Mouse (Mus musculus): ENCODE data around the gene Akap14.
A peak's percentile ranks its signal among the peaks of the same experiment; 100 is the strongest.
"Not testable (repeated sequence)": the region's sequence is repeated elsewhere in the genome, so short reads cannot be mapped to it uniquely, and the experiment has no call there.

Akap14 gene

DNA sequence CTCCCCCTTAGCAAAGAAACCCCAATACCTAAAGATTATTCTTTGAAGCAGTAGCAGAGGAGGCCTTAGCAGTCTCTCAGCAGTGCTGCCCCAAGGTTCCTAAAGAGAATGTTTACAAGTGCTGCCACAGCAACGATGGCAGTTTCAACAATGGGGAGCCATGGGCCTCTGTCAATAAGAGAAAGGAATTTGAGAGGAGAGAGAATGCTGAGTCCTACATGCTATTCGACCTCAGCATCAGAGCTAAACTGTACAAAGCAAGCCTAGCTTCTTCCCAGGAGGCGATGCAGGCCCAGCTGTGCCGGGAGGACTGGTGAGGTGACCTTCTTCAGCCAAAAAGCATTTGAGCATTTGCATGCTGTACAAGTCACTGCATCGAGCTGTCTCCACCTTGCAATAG, at the start of gene Akap14:
TSS of gene Akap14 (minus strand) at position 101 of the 400 bp plus-strand sequence.
- DNase-seq = no peak

DNA sequence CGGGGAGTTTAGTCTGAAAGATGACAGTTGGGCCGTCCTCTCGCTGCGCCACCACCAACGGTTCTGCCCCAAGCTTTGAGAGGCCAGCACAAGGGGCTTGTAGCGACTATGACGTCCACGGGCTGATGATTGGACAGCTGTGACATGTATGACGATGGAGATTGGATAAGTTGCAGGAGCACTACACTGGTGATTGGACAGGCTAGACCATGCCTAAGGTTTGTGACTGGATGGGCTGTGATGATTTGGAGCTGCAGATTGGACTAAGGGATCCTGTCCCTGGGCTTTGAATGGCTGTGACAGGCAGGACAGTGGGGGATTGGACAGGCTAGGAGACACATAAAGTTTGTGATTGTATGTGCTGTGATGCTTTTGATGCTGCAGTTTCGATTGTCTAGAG, 42.3 kb upstream of the Akap14 start, which contains the start of gene Gm9:
TSS of gene Gm9 (minus strand) at position 101 of the 400 bp plus-strand sequence.
- no peak for DNase-seq

DNA sequence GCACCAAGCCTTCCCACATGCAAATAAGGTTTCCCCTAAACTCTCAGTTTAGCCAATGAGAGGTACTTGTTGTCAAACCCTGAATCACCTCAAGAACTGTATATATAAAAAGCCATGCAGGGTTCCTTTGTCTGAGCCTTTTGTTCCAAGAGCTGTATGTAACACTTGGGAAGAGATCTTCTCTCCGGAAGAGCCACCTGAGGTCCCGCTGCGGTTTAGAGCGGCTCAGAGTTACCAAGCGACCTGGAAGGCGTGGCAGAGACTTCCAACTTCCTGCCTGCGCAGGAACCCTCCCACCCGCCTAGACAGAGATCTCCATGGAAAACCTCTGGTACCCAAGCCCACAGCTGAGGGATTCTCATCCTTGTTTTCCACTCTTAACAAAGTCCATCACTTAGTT, 30.0 kb upstream of the Akap14 start:
- no peak for DNase-seq

DNA sequence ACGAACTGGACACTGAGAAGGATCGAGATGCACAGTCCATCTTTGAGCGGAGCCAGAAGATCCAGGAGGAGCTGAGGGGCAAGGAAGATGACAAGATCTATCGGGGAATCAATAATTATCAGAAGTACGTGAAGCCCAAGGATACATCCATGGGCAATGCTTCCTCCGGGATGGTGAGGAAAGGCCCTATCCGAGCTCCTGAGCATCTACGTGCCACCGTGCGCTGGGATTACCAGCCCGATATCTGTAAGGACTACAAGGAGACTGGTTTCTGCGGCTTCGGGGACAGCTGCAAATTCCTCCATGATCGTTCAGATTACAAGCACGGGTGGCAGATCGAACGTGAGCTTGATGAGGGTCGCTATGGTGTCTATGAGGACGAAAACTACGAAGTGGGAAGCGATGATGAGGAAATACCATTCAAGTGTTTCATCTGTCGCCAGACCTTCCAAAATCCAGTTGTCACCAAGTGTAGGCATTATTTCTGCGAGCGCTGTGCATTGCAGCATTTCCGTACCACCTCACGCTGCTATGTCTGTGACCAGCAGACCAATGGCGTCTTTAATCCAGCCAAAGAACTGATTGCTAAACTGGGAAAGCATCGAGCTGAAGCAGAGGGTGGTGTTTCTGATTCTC, 23.2 kb upstream of the Akap14 start:
- DNase-seq = peak in 1 of 2 experiments; percentile 5

DNA sequence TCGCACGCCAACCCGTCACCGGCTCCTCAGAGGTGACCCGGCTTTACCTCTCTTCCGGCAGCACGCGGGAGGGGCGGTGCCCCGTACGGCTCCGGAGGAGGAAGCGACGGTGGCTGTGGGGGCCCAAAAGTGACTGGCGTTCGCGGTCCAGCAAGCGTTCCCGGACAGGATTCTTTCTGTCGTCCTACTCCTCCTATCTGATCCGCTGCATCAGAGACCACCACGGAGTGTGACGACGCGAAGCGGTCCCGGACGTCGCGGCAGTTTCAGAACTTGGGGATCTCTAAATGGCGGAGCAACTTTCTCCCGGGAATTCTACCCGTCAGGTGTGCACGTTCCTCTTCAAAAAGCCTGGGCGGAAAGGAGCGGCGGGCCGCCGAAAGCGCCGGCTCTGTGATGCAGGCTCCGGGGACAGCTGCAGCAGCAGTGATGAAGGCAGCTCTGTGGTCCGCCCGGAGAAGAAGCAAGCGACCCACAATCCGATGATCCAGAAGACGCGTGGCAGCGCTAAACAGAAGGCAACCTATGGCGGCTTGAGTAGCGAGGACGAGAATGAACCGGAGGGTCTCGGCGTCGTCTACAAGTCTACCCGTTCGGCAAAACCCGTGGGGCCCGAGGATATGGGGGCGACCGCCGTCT, 22.6 kb upstream of the Akap14 start, which contains the start of the genes Ndufa1 and Rnf113a1:
TSS of gene Ndufa1 (minus strand) at position 59 of the 639 bp plus-strand sequence.
TSS of gene Rnf113a1 (plus strand) at position 141 of the 639 bp plus-strand sequence.
- peak; percentile 83 to 85 for DNase-seq

DNA sequence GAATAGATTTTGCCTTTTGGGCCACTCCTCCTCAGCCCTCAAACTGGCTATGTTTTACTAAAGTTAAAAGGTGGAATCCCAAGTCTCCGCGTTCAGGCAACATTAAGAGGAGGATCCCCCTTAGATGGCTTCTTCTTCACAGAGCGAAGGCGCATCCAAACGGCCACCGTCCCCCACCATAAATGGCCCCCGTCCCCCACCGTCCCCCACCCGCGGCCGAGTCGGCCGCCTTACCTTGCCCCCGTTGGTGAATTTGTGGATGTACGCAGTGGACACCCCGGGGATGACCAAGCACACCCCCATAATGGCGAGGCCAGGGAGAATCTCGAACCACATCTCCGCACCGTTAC, 22.1 kb upstream of the Akap14 start:
- no peak for DNase-seq

DNA sequence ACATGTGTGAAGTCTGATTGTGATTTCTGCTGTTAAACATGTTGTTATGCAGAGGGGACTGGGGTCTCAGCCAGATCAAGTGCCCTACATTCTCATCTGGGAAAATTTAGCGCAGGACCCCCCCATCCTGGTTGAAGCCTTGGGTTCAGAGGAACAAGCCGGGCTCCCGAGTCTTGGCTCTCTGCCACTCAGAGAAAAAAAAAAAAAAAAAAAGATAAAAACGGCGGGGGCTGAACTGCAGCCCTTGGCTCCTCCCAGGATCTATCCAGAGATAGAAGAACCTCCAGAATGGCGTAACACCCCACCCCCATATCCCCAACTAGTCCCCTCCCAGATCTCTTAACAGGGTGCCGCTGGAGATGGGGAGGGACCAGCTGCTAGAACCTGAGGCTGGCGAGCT, 15.8 kb upstream of the Akap14 start:
- DNase-seq = not testable (repeated sequence)

DNA sequence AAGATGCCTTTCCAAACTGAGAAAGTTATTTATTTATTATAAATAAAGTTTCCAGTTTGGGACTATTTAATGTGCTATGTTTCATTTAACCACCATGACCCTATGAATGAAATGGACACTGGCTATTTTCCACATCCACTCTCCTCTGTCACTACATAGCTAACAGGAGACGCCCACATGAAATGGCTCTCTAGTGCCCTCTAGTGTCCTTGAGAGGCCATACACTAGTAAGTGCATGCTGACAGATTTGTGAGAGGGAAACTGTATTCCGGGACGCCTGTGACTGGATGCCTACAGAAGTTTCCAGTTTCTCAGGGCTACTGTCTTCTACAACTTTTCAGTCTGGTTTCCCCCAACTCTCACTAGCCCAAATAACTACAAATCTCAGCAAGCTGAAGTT, 1.6 kb downstream of the Akap14 start:
- peak; percentile 4 to 17 for DNase-seq

DNA sequence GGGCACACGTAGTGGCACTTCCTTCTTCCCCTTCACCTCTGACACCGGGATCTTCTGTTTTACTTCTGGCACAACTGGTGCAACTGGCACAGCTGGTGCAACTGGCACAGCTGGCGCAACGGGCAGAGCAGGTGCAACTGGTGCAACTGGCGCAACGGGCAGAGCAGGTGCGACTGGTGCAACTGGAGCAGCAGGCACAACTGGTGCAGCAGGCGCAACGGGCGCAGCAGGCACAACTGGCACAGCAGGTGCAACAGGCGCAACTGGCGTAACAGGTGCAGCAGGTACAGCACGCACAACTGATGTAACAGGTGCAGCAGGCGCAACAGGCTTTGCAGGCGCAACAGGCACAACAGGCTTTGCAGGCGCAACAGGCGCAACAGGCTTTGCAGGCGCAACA, 5.5 kb downstream of the Akap14 start:
- DNase-seq = no peak

DNA sequence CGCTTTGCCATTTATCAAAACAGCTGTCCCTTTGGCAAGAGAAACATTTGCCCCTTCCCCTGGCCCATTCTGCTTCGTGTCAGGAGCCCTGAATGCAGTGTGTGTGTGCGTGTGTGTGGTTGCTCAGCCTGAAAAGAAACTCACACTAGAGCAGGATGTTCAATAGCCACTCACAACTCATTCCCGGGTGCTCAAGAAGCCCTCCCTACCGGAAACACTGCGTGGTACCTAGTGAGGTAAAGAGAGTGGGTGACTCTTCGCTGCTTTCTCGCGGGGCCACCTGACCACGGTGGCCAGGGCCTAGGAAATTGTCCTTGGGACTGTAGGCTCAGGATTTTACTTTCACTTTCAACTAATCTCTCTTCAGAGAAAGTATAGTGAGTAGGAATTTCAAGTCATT, 7.5 kb downstream of the Akap14 start:
- DNase-seq = no peak

DNA sequence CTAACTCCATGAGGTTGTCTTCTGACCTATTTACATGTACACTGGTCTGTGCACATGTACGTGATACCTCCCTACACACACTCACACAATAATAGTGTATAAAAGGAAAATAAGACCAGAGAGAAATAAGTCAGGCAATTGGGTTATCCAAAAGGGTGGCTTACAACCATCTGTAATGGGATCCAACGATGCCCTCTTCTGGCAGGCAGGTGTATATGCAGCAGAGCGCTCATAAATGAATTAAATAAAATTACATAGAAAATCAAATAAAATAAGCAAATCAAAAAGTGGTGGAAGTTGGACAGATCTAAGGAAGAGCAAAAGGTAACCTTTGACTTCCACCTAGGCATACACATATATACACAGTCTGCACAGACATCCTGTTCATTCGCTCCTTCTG, 10.8 kb downstream of the Akap14 start:
- DNase-seq = peak in 1 of 2 experiments; percentile 2

DNA sequence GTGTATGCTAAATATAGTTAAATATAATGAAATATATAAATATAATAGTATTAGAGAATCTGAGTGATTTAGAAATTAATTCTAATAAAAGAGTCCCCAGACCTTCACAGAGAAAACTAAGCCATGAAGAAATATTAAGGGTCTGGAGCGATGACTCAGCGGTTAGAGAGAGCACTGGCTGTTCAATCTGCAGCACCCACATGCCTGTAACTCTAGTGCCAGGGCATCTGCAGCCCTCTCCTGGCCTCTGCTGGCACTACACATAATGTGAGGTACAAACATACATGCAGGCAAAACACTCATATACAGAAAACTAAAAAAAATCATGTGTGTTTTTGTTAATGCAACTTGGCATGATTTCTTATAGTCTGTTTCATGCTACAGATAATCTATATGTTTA, 23.7 kb downstream of the Akap14 start:
- DNase-seq = peak; percentile 24 to 25

DNA sequence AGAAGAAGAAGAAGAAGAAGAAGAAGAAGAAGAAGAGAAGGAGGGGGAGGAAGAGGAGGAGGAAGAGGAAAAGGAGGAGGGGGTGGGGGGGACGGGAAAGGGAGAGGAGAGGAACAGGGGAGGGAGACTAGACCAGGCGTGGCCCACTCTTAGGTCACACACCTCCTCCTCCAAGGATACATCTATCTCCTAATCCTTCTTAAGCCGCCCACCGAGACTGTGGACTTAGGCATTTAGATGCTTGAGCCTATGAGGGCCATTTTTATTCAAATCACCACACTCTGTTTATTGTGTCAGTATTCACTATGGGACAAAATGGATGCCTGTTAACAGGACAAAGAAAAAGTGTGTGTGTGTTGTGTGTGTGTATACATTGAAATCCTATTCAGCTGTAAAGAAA, 24.1 kb downstream of the Akap14 start:
- DNase-seq = not testable (repeated sequence)

DNA sequence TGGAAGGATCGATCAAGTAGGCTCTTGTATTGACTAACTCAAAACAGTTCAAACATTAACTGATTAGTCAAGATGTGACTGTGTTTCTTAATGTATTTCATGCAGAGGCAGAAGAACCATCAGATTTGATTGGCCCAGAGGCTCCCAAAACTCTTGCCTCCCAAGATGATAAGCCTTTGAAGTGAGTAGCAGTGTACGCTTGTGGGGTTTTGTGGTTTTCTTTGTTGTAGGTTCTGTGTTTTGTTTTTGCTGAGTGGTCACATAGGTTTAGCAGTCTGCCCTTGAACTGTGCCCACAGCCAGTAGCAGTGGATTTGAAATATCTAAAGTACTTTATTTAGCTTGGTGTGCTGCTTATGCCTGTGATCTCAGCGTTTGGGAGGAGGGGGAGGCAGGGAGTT, 26.9 kb downstream of the Akap14 start:
- no peak for DNase-seq

DNA sequence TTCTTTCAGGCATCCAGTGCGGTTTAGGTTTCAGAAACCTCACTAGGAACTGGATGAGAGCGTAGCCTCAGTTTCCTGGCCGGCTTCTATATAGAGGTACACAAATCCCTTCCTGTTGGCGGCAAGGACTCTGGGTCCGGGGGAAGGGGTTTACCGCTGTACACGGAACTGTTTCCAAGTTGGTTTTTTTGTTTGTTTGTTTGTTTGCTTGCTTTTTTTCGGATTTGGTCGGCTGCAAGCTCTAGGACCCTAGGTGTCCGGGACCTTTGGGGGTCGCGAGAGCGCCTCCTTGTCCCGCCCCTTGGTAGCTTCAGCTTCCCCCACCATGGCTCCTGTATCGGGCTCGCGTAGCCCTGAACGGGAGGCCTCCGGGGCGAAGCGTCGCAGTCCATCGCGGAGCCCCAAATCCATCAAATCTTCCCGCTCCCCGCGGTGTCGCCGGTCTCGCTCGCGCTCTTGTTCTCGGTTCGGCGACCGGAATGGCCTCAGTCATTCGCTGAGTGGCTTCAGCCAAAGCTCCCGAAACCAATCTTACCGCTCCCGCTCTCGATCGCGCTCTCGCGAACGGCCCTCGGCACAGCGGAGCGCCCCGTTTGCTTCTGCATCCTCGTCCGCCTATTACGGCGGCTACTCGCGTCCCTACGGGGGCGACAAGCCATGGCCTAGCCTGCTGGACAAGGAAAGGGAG, 41.8 kb downstream of the Akap14 start, which contains the start of gene Nkap:
TSS of gene Nkap (plus strand) at position 125 of the 688 bp plus-strand sequence.
- peak; percentile 69 to 72 for DNase-seq

DNA sequence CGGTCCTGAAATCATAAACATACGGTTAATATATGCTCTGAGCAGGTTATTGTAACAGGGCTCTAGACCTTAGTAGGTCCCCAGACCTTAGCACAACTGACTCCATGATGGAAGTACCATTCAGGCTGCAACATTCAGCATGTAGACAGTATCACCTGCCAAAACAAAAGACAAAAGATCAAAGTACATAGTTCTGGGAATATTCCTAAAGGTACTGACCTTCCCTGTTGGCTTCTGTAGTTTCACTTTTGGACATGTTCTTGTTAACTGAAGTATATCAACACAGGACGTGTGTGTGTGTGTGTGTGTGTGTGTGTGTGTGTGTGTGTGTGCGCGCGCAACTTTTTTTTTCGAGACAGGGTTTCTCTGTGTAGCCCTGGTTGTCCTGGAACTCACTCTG, 43.1 kb downstream of the Akap14 start:
- DNase-seq = no peak

DNA sequence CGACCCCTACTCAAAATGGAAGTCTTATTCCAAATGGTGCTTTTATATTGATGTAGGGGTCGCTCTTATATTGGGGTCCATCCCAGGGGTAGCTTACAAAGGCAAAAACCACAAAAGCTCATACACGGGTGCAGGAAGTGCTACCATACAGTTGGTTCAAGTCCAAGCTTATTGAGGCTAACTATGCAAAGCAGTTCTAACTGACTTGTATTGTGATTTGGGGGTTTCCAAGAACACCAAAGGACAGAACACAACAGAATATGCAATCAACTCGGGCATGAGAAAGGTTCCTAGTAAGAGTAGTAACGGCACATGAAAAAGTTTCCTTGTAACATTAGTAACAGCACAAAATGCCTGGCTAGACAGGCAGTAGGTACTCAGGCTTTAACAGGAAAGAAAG, 48.4 kb downstream of the Akap14 start:
- no peak for DNase-seq

DNA sequence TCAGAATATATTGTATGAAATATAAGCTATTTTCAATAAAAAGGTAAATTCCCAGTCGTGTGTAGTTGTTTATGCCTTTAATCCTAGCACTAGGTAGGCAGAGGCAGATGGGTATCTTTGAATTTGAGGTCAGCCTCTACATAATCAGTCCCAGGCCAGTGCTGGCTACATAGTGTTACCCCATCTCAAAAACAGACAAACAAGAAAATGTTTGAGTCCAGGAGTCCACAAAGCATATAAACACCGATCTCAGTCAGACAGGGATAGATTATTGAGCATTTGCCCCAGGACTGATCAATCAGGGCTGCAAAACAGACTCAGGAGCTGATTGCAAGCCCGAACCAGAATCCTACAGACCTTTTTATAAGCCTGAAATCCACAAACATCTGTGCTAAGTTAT, 49.1 kb downstream of the Akap14 start:
- no peak for DNase-seq

DNA sequence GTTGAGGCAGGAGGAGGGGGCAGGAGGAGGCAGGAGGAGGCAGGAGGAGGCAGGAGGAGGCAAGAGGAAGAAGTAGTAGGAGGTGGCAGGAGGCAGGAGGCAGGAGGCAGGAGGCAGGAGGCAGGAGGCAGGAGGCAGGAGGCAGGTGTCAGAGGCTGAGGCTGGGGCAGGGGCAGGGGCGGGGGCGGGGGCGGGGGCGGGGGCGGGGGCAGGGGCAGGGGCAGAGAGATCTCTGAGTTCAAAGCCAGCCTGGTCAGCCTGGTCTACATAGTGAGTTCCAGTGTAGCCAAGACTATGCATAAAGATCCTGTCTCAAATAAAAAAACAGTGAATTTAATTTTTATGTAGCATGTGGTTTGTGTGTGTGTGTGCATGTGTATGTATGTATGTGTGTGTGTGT, 51.6 kb downstream of the Akap14 start:
- DNase-seq = no peak

DNA sequence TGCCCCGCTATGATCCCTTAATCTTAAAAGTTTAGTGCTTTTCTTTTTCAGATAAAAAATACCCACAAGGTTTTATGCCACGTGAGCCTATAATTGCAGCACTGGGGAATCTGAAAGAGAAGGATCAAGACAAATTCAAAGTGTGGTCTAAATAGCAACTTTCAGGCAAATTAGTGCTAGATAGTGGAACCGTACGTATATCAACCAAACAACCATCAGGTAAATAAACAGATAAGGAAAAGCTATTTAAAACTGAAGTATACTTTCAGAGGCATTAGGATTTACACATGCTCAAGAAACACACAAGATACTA, 57.8 kb downstream of the Akap14 start:
- no peak for DNase-seq

DNA sequence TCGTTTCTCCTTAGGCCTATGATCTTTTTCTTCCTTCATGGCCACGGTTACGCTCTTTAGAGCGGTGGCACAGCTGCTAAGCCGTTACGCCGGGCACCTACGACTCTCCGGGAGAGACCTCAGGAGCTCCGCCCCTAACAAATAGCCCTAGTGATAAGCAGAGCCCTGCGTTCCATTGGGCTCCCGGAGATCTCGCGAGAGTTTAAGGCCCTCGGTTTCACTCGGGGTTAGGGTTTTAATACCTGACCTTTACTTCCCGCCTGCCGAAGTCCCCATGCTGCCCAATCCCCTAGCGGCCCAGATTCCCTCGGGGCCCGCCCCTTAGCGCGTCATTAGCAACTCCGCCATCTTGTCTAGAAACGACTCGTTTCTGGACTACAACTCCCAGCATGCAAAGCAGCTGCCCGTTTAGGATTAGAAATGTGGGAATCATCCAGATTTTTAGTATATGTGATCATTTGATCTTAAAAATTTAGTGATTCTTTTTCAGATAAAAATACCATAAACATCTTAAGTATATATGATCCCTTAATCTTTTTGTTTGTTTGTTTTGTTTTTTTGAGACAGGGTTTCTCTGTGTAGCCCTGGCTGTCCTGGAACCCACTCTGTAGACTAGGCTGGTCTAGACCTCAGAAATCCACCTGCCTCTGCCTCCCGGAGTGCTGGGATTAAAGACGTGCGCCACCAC, 58.3 kb downstream of the Akap14 start, which contains the start of gene Upf3b:
TSS of gene Upf3b (minus strand) at position 130 of the 688 bp plus-strand sequence.
- peak; percentile 86 to 94 for DNase-seq

DNA sequence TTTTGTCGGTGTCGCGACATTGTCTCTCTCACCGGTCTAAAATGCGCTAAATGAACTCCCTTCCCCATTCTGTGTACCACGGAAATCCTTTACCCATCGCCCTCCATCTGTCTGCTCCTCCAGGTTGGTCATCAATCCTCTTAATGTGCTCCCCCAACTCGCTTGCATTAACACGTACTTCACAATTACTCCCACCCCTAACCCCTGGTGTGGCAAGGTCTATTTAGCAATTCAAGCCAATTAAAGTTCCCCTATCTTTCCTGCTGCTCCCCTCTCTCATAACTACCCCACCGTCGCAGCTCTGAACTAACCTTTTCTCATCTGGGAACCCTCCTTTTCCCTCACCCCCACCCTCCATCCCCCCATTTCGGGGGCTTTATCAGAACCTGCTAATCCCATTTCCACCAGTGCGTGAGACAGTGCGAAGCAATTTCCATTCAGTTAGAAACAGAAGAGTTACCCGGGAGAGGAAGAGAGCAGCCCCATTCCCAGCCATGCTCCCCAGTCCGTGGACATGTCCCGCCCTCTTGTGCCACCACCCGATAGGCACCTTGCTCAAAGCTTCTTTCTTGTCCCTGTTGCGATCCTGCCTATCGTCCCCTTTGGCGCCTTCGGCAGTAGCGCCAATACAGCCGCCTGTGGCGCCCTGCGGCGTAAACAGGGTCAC, 59.0 kb downstream of the Akap14 start:
- DNase-seq = no peak

DNA sequence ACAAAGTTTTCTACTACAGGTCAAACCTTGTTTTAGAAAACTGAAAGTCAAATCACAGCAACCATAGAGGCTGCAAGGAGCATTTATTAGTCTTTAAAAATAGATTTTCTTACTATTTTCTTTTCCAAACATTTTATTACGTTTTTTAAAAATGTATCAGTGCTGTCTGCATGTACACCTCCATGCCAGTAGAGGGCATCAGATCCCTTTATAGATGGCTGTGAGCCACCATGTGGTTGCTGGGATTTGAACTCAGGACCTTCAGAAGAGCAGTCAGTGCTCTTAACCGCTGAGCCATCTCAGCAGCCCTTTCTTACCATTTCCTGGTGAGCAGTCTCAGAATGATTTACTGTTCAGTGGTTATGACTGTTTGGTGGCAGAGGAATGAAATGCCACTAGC, 64.8 kb downstream of the Akap14 start:
- no peak for DNase-seq
